Mouse (Mus musculus) G1E (cell line): ENCODE results near the gene Wbp1.

Experiments
- GATA1 ChIP-seq: IDR thresholded peaks from 2 replicates; pipeline ENCODE4 v1.6.1; 2012; ENCODE audit warnings: borderline replicate concordance, low read length, inconsistent platforms, mixed read lengths
- POLR2AphosphoS5 ChIP-seq: IDR thresholded peaks from 2 replicates; pipeline ENCODE4 v1.6.1; 2012; ENCODE audit warnings: low read depth, low read length, inconsistent platforms; ENCODE audit not compliant: insufficient replicate concordance
- TAL1 ChIP-seq: conservative IDR thresholded peaks from 2 replicates; pipeline ENCODE4 v1.6.1; 2012; ENCODE audit warnings: low read depth, low read length, inconsistent platforms, mixed read lengths

- TF ChIP-seq GATA1, result no peak
- no peak for TF ChIP-seq POLR2AphosphoS5
- TF ChIP-seq TAL1, result no peak
Measured at GRCm38 (mm10) chr6:83074979-83075378, 46.4 kb downstream of the Wbp1 start.
